Mouse (Mus musculus): Measurements from ENCODE around the gene Ocln.

Gene Ocln

DNA sequence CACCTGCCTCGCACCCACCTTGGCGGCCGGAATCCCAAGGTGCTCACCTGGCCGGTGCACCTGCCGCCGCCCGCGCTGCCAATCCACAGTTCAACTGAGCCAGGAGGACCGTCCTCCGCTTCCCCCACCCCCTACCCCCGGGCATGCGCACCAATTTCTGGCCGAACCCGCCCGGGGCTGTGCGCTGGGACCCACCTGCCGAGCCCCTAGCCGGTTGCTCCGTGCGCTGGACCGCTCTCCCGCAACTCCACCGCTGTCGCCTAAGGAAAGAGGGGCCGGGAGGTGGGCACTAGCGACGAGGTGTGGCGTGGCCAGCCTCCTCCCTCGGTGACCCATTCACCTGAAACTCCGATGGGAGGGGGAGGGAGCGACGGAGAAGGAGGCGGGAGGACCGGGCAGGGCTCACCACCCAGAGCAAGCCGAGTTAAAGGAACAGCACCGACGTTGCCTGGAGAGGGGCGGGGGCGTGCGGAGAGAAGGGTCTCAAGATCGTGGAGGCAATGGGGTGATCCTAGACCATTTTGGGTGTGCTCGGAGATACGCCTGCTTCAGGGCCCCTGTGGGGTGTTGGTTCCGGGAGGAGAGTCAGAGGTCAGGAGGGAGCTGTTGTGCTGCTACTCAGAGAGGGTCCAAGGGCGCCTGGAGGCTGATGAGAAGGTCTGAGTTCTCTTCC, at the start of gene Ocln:
TSS of gene Ocln (minus strand) at position 350 of the 673 bp plus-strand sequence.
- no peak for DNase-seq (ENCODE audit: low read depth)

- no peak for DNase-seq (ENCODE audit: low read depth)
These were observed 48.5 kb upstream of the Ocln start for GRCm38 (mm10) chr13:100601034-100601433.

- no peak for DNase-seq (ENCODE audit: low read depth)
These were observed 47.8 kb upstream of the Ocln start for GRCm38 (mm10) chr13:100600317-100600716.

- no peak for DNase-seq (ENCODE audit: low read depth)
These were observed 44.8 kb upstream of the Ocln start for GRCm38 (mm10) chr13:100597284-100597683.

DNA sequence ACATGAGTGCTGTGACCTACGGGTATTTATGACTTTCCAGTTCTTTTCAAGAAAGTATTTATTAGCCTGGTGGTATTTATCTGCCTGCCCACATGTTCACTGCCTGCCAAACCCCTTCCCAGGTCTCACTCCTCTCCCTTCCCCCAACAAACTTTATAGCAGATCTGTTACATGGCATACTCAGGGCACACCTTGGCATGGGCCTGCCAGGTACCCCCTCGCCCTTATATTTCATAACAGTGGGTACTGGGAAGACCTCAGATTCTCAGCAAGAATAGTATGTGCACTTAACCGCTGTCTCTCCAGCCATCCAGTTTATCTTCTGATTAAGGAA, 43.0 kb upstream of the Ocln start:
- no peak for DNase-seq (ENCODE audit: low read depth)

DNA sequence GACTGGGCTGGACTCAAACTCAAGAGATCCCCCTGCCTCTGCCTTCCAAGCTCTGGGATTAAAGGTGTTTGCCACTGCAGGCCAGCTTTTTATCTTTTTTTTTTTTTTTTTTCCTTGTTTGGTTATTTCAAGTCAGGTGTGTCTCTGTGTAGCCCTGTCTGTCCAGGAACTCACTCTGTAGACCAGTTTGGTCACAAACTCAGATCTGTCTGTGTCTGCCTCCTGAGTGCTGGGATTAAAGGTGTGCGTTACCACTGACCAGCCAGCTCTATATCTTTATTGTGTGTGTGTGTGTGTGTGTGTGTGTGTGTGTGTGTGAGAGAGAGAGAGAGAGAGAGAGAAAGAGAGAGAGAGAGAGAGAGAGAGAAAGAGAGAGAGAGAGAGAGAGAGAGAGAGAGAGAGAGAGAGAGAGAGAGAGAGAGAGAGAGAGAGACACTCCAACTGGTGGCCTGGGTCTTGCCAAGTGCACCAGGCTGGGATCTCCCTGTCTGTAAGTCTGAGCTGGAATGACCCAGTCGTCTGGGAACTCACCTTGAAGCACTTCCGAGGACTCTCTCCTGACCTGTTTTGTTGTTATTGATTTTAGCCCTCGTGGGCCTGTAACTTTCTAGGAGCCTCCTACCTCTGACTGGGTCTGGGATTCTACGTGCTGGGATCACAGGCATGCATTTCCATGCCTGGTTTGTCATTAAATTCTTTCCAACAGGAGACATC, 42.5 kb upstream of the Ocln start:
- DNase-seq (ENCODE audit: low read depth): no peak

- DNase-seq (ENCODE audit: low read depth): no peak
These were observed 41.7 kb upstream of the Ocln start for GRCm38 (mm10) chr13:100594041-100594792.

DNA sequence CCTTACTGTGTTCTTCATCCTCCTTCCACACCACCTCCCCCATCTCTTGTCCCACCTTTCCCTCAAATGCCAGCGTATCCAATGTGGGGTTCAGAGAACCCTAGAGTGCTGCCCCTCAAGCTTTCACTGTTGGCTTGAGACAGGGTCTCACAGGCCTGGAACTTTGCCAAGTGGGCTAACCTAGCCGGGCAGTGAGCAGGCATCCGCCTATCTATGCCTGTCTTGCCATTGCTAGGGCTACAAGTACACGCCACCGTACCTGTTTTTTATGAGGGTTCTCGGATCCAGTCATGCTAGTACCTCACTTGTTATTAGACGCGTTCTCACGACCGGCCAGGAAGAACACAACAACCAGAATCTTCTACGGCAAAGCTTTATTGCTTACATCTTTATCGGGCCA, 36.1 kb upstream of the Ocln start:
- DNase-seq (ENCODE audit: low read depth): no peak

DNA sequence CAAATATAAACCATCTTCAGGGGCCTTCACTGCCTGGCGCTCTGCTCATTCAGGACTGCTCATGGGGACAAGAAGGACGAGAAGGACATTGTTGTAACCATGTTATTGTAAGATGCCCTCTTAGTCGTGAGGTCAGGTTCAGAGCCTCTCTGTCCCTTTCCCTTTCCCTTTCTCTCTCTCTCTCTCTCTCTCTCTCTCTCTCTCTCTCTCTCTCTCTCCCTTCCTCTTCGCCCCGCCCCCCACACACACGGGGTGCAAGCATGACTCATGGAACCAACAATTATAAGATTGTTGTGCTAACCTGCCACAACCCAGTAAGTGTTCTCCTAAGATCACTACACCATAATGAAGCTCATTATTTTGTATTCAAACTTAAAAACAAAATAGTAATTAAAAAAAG, 29.6 kb upstream of the Ocln start:
- DNase-seq (ENCODE audit: low read depth): no peak

DNA sequence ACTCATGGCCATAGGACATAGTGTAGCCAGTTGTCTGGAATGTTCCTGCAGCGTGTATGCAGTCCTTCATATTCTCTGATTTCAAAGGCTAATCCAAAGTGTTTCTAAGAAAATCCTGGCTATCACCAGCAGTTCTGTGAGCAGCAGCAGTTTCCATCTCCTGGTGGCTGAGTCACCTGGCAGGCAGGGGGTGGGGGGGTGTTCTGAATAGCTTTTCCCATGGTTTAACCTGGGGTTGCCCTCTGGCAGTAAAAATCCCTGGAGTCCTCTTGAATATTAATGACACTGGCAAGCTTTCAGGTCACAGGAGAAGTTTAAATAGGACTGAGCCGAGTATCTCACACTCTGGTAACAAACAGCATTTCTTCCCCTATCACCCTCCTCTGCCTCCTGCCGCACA, 29.2 kb upstream of the Ocln start:
- peak; percentile 26 for DNase-seq (ENCODE audit: low read depth)

- no peak for DNase-seq (ENCODE audit: low read depth)
These were observed 27.4 kb upstream of the Ocln start for GRCm38 (mm10) chr13:100579951-100580350.

DNA sequence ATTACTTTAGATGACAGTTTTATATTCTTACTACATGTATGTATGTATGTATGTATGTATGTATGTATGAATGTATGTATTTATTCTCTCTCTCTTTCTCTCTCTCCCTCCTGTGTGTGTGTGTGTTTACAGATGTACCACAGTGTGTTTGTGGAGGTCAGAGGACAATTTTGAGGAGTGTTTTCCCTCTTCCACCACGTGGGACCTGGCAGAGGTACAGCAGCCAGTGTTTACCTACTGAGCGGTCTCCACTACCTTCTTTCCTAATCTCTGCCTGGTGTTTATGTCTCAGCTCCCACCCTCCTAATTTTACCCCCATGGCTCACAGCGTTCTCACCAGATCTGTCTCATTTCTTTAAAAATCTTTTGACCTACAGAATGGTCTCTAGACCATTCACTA, 26.7 kb upstream of the Ocln start:
- no peak for DNase-seq (ENCODE audit: low read depth)

GRCm38 (mm10) chr13:100575950-100576349, 23.4 kb upstream of the Ocln start:
- no peak for DNase-seq (ENCODE audit: low read depth)

- DNase-seq (ENCODE audit: low read depth): no peak
These were observed 18.2 kb upstream of the Ocln start for GRCm38 (mm10) chr13:100570713-100571112.

DNA sequence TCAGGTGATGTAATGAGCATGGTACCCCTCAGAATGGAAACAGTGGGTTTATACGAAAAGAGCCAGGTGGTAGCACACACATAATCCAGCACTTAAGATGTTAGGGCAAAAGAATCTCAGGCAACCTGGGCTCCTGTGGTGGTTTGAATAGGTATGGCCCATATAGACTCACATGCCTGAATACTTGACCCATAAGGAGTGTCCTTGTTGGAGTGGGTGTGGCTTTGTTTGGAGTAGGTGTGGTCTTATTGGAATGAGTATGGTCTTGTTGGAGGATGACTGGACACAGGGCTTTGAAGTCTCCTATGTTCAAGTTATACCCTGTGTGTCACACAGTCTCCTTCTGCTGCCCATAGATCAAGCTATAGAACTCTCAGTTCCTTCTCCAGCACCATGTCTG, 15.8 kb upstream of the Ocln start:
- DNase-seq (ENCODE audit: low read depth): no peak

DNA sequence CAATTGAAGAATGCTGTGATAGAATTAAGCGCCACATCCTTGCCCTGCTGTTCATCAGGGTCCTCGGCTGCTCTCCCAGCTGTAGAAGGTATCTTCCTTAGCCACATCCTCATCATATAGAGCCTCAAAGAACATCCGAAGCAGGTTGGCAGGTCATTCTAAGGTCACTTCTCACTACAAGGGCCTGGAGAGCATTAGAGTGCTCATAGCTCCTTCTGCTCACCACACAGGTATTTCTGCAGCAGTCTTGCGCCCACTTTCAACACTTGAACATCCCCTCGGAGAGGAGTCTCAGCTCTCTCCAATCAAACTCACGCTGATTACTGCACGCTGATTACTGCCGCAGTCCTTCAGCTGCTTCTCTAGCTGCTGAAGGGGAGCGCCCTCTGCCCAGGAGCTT, 6.9 kb upstream of the Ocln start:
- DNase-seq (ENCODE audit: low read depth): no peak

GRCm38 (mm10) chr13:100557011-100557410, 4.5 kb upstream of the Ocln start:
- no peak for DNase-seq (ENCODE audit: low read depth)

DNA sequence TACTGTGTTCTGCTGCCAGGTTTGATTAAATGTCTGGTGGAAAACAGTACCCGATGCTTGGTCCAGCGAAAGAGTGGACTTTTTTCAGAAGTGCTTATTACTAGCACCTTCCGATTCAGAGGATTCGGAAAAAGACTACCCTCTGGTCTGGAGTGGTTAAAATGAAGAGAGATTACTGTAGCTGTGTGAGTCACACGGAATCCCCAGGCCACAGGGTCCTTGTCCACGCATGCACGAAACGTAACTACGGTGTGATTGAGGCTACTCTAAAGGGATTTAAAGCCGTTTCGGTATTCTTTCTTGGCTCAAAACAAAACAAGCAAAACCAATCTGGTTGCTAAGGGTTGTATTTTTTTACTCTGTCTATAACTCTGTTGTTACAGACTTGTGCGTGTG, 522 bp upstream of the Ocln start:
- DNase-seq (ENCODE audit: low read depth): no peak

DNA sequence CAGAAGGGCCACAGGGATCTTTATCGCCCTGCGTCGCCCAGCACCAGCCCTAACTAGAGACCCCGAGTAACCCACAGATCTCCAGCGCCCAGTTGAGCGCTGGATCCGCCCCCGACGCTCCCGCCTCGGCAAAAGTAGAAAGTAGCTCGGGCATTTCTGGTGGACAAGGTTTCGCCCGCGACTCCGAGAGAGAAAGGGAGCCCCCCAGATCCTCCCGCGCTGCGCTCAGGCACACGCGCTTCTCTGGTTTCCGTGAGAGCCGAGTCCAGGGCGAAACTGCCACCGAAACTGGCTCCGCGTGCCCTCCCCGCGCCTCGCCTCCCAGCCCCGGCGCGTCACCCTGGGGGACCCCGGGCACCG, 529 bp downstream of the Ocln start:
- no peak for DNase-seq (ENCODE audit: low read depth)

DNA sequence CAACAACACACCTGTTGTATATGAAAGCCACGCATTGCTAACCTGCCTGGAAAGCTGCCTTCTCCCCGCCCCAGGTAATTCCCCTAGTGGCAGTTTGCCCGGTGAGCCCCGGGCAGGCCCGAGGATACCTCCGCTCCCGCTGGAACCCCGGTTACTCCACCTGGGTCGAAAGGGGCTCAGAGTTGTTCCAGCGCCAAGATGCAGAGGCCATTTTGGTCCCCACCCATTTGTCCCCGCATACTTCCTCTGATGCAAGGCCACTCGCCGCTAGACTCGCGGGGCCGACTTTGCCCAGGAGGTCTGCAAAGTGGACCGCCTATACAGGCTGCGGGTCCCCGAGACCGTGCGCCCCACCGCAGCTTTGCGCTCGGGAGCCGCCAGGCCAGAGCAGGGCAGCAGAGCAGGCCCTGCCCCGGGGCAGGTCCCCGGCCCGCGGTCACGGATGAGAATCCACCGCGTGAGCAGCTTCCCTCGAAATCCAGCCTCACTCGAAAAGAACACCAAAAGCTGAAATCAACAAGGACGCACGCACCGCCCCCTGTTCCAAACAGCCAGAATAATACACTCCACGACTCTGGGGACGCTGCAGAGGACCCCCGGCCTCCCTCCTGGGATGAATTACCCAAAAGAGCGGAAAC, 1.0 kb downstream of the Ocln start:
- DNase-seq (ENCODE audit: low read depth): no peak

GRCm38 (mm10) chr13:100547269-100547668, 5.2 kb downstream of the Ocln start:
- DNase-seq (ENCODE audit: low read depth): no peak

GRCm38 (mm10) chr13:100545510-100545909, 7.0 kb downstream of the Ocln start:
- DNase-seq (ENCODE audit: low read depth): no peak

DNA sequence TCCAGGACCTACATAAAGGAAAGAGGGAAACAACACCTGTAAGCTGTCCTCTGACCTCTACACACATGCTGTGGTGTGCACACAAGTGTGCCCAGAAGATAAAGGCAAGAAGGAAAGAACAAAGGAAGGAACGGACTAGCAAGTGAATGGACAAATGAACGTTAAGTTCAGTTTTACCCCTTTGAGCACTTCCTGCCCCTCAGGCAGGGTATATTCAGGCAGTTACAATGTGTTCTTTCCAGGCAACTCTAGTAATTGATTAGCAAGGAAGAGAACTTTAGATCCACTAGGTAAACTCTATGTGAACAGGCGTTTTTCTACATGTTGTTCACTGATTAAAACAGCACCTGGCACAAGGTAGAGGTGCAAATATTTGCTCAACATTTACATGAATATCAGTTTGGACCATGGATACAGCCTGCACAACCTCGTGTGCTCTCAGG, 8.3 kb downstream of the Ocln start:
- no peak for DNase-seq (ENCODE audit: low read depth)

Data from fibroblast of lung, adult 2 months (primary cell).